Mouse (Mus musculus) cerebellum, adult 2 months (tissue): ENCODE measurements at regions not wholly inside any gene's neighbourhood (a gene's known extent, or its start where the extent isn't known, plus 50 kb on each side); places are given as distances from the start of the nearest gene placed in this dataset.

Source experiments
- DNase-seq, 2 experiments: peaks; one replicate each; pipeline ENCODE4 v3.0.0; 2021
- H3K27ac ChIP-seq: fragments of 200-500 bp; 2 replicates; pipeline ENCODE4 v1.5.1; 2012; ENCODE audit warnings: low read length, control low read depth, inconsistent platforms; ENCODE audit not compliant: insufficient read depth
- H3K27me3 ChIP-seq: fragments of 200-500 bp; 2 replicates; pipeline ENCODE4 v1.6.1; 2012; ENCODE audit warnings: inconsistent platforms, mild to moderate bottlenecking, low read length, moderate library complexity; ENCODE audit not compliant: control insufficient read depth, insufficient read depth
- H3K4me1 ChIP-seq: fragments of 200-500 bp; 2 replicates; pipeline ENCODE4 v1.6.1; 2011; ENCODE audit warnings: low read length; ENCODE audit not compliant: control insufficient read depth, insufficient read depth
- H3K4me3 ChIP-seq: fragments of 200-500 bp; replicated peaks from 2 replicates; pipeline ENCODE3; 2011; ENCODE audit warnings: mild to moderate bottlenecking, low read depth, low read length, control low read depth; ENCODE audit not compliant: insufficient read depth
- CTCF ChIP-seq: fragments of 200-500 bp; IDR thresholded peaks from 2 replicates; pipeline ENCODE4 v1.5.1; 2011; ENCODE audit warnings: low read depth, mild to moderate bottlenecking, control low read depth, low read length, moderate library complexity, borderline replicate concordance; ENCODE audit not compliant: insufficient read depth
- POLR2A ChIP-seq: fragments of 200-500 bp; IDR thresholded peaks from 2 replicates; pipeline ENCODE4 v1.6.1; 2011; ENCODE audit warnings: low read length, control low read depth, borderline replicate concordance; ENCODE audit not compliant: insufficient read depth
- WGBS: fragments of 180-500 bp; shearing (Covaris S2); methylation state at CpG from one replicate; pipeline ENCODE4 v1.1.7; 2018; 5-methylcytosine and 5-hydroxymethylcytosine counted together

DNA sequence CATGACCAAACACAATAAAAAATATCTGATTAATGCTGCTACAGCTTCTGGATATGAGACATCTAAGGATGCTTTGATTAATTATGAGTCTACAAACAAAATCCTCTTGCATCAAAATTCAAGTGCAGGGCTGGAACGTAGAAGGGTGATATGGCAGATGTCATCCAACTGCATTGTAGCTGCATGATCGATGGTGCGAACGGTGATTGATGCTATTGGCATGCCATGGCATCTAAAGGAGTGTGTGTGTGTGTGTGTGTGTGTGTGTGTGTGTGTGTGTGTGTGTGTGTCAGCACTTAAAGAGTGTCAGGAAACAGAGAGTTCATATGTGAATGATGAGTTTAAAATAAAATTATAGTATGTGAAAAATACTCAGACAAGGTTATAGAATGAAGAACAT is 864.6 kb upstream of the Nudt12 start:
- no peak overlapping the region for H3K4me3 ChIP-seq
- no peaks in the 10 kb centered on the region for H3K4me1 ChIP-seq
- H3K27me3 ChIP-seq, result no peaks in the 10 kb centered on the region
- H3K27ac ChIP-seq, result no peak overlapping the region
- no peak for TF ChIP-seq POLR2A
- no peak for TF ChIP-seq CTCF
- 61% methylated on average over 4 of the region's 4 CpGs for WGBS
- no peak for DNase-seq

GRCm38 (mm10) chr17:59848853-59849252 is 835.7 kb upstream of the Nudt12 start:
- Histone ChIP-seq H3K27ac (no peak overlapping the region), H3K4me3 (no peak overlapping the region), H3K4me1 (no peaks in the 10 kb centered on the region), H3K27me3 (no peaks in the 10 kb centered on the region)
- TF ChIP-seq CTCF, result no peak
- no peak for TF ChIP-seq POLR2A
- 43% methylated on average over 3 of the region's 3 CpGs for WGBS
- DNase-seq, result no peak

- no peaks in the 10 kb centered on the region for H3K27me3 ChIP-seq
Observed at GRCm38 (mm10) chr17:59845261-59845819, 832.2 kb upstream of the Nudt12 start.

DNA sequence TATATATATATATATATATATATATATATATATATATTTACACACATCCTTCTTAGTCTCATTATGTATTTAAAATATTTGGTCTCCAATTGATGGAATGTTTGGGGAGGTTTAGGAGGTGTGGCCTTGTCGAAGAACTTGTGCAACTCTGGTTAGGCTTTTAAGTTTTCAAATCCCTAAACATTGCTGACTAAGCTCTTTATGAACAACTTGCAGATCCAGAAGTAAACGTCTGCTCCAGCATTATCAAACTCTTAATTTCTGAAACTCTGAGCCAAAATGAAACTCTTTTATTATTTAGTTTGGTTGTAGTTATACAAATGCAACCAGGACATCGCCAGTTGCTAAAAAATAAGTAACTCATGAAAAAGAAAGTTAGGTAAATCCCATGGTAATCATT is 792.7 kb upstream of the Nudt12 start:
- WGBS, result 82% methylated on average over 3 of the region's 3 CpGs
- DNase-seq, result no peak
- TF ChIP-seq POLR2A (no peak), CTCF (no peak)
- no peaks in the 10 kb centered on the region for H3K27me3 ChIP-seq
- H3K27ac ChIP-seq, result no peak overlapping the region
- H3K4me1 ChIP-seq, result no peaks in the 10 kb centered on the region
- no peak overlapping the region for H3K4me3 ChIP-seq

More at GRCm38 (mm10) chr17:59845261-59845819, 832.2 kb upstream of the Nudt12 start:
- WGBS, result 10% methylated on average over 4 of the region's 4 CpGs
- no peak for TF ChIP-seq CTCF
- no peak for TF ChIP-seq POLR2A
- peak in 1 of 2 experiments; percentile 14 for DNase-seq
- Histone ChIP-seq H3K27ac (no peak overlapping the region), H3K4me1 (no peaks in the 10 kb centered on the region), H3K4me3 (no peak overlapping the region)

DNA sequence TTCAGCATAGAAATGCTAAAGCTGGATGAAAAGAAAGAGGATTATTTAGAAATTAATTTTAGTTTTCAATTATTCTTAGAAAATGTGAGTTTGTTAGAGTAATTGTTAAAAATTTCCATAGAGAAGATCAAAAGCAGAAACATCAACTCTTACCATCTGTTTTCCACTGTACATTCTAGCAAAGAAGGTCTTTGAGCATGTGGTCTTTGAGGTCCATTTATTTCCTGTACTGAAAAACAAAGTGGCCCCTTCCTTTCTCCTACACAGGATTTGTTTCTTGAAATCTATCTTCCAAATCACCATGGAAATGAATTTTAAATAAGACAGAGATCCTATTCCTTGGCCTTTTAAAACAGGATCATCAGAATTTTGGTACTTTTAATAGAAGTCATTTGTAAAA is 780.3 kb upstream of the Nudt12 start:
- Histone ChIP-seq H3K27me3 (no peaks in the 10 kb centered on the region), H3K4me3 (no peak overlapping the region), H3K27ac (no peak overlapping the region), H3K4me1 (peaks cover 4% of the 10 kb centered on the region; the same call in 1 of the 2 replicates)
- TF ChIP-seq CTCF, result no peak
- no peak for DNase-seq

DNA sequence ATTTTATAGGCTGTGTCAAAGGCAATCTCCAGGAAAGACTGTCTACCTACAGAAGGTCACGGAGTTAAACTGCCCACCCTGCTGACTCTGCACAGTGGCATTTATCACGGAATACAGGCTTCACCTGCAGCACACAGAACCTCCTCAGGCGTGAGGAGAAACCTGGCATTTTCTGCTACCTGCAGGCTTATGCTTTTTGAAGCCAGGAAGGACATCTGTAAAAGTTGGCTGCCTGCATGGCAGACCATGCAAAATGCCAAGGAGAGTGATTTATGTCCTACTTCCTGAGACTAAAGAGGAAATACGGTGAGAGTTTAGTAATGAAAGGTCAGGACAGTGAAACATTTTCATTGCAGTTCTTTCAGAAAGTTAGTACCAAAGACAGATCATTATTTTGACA is 779.6 kb upstream of the Nudt12 start:
- no peak for TF ChIP-seq POLR2A
- TF ChIP-seq CTCF, result no peak
- WGBS, result 5% methylated on average over 4 of the region's 4 CpGs
- peaks cover 4% of the 10 kb centered on the region; the same call in 1 of the 2 replicates for H3K4me1 ChIP-seq
- no peaks in the 10 kb centered on the region for H3K27me3 ChIP-seq
- DNase-seq, result peak; percentile 7 to 41
- H3K4me3 ChIP-seq, result no peak overlapping the region
- H3K27ac ChIP-seq, result no peak overlapping the region

DNA sequence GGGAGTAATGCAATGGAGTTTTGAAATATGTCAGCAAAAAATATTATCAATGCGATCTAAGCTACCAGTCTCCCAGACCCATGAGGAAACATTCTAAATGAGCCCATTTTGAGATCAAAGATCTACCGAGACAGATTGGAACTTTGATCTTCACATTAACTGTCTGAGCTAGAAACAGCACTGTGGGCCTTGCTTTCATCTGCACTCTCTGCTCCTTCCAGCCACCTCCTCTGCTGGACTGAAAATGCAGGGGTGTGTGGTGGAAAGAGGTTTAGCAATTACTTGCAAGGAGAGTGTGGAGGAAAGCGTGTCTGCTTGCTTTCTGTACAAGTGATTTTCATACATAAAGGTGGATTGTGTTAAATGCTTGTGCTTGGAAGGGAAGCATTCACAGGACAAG is 760.9 kb upstream of the Nudt12 start:
- no peak overlapping the region for H3K4me3 ChIP-seq
- 73% methylated on average over 3 of the region's 3 CpGs for WGBS
- no peaks in the 10 kb centered on the region for H3K4me1 ChIP-seq
- no peak for TF ChIP-seq POLR2A
- no peak for TF ChIP-seq CTCF
- no peak overlapping the region for H3K27ac ChIP-seq
- no peaks in the 10 kb centered on the region for H3K27me3 ChIP-seq
- DNase-seq, result no peak

DNA sequence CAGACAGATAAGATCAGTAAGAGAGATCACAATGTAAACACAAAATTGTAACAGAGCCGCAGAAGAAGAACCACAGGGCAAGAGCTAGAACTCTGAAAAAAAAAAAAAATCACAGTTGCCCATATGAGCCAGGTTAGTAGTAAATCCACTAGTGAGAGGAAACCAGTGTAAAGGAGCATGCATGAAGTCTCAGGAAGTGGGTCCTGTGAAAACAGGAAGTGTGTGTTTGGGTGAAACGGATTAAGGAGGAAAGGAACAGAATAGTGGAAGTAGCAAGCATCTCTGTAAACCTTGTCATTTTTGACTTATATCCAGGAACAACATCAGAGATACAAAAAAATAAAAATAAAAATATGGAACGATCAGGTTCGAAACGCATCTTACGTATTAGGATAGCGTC is 753.4 kb upstream of the Nudt12 start:
- no peak overlapping the region for H3K27ac ChIP-seq
- no peak for TF ChIP-seq CTCF
- no peak for TF ChIP-seq POLR2A
- H3K4me1 ChIP-seq, result no peaks in the 10 kb centered on the region
- WGBS, result 93% methylated on average over 7 of the region's 7 CpGs
- no peak overlapping the region for H3K4me3 ChIP-seq
- H3K27me3 ChIP-seq, result no peaks in the 10 kb centered on the region
- DNase-seq, result no peak
